Mouse (Mus musculus): ENCODE results near the gene Syndig1l.

Syndig1l gene

GRCm38 (mm10) chr12:84674666-84675526 is 23.7 kb downstream of the Syndig1l start:
- no peak for DNase-seq (ENCODE audit: extremely low spot score, low read depth, low spot score)

DNA sequence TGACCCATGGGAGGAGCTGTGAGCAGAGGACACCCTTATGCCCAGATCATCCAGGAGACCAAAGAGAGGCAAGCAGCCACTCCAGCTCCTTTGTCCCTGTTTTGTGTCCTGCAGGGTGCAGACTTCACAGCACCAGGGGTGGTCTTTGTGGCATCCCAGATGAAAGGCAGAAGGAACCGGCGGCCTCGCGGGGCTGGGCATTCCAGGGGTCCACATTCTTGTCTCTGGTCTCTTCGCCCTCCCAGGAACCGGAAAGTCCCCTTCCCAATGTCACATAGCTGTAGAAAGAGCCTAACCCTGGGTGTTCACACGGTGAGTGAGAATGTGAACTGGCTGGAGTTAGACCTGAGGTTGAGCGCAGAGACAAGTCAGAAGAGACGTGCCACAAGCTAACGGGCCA is 27.0 kb downstream of the Syndig1l start:
- no peak for DNase-seq (ENCODE audit: extremely low spot score, low read depth, low spot score)

DNA sequence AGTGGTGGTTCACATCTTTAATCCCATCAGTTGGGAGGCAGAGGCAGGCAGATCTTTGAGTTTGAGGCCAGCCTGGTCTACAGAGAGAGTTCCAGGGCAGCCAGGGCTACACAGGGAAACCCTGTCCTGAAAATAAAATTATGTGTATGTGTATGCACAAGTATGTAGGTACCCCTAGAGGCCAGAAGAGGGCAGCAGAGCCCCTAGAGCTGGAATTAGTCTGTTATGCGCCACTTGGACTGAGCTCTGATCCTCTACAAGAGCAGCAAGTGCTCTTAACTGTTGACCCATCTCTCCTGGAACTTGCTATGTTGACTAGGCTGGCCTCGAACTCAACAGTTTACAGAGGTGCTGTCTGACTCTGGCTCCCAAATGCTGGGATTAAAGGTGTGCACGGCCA is 28.1 kb downstream of the Syndig1l start:
- peak; percentile 6 for DNase-seq (ENCODE audit: extremely low spot score, low read depth, low spot score)

DNA sequence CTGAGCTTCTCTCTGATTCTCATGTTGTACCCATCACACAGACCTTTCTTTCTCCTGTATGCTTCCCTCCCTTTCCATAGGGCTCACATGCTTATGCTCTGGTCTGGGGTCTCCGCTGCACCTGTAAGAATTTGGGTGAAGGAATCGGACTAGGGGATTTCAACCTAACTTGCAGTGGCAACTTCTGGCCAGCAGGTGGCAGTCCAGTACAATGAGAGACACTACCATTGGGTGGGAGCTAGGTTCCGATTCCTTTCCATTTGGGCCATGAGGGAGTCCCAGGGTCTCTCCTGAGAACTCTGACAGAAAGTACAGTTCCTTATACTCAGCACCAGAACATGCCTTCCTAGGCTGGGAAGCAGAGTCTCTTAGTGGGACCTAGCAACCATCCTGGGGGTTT is 44.7 kb downstream of the Syndig1l start:
- peak; percentile 37 for DNase-seq (ENCODE audit: extremely low spot score, low read depth, low spot score)

DNA sequence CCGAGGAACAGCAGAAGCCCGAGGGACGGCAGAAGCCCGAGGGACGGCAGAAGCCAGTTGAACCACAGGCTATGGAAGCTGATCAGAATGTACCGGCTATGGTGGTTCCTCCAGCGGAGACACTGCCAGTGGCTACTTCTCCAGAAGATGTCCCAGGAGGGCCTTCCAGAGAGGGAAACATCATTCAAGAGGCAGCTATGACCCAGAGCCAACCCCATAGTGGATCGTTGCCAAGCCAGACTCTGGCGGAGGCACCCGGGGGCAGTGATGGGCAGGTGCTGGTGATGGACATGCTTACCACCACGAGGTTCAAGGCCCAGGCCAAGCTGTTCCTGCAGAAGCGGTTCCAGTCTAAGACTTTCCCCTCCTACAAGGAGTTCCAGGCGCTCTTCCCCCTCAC is 48.4 kb downstream of the Syndig1l start:
- DNase-seq (ENCODE audit: extremely low spot score, low read depth, low spot score), result no peak

GRCm38 (mm10) chr12:84640654-84641053 is 58.0 kb downstream of the Syndig1l start, which contains the start of gene Vrtn:
Gene Vrtn, plus strand, starts transcription at chr12:84641019.
- no peak for DNase-seq (ENCODE audit: extremely low spot score, low read depth, low spot score)

DNA sequence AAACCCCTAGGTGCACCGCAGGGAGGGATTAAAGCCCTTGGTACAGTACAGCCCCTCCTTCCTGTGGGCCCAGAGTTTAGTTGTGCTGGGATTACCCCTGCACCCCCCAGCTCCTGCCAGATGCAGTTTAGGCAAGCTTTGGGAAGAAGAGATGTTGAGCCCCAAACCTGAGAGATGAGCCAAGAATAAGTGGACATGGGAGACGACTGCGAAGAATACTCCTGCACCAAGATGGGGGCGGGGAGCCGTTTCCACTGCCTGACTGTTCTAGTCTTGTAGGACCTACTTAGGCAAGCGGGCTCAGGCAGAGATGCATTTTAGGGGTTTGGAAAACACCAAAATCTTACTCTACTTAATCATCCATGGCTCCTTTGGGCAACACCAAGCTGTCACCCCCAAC is 58.4 kb downstream of the Syndig1l start:
- DNase-seq (ENCODE audit: extremely low spot score, low read depth, low spot score), result no peak

- DNase-seq (ENCODE audit: extremely low spot score, low read depth, low spot score), result no peak
These were observed 66.8 kb downstream of the Syndig1l start for GRCm38 (mm10) chr12:84631867-84632266.

Measured in hindlimb bud, embryonic 11.5 days (tissue).